Mouse (Mus musculus): ENCODE data around the gene Lama5. TPM values are rescaled to one million over a fixed set of nuclear protein-coding genes. Genes with fewer than 3 reads are reported as not detected.

Gene Lama5
- polyA plus RNA-seq, 1 experiment from 2014 or later = 4.3 TPM

- no peak overlapping the region for H3K4me2 ChIP-seq
- 73% methylated on average over 2 of the region's 2 CpGs for WGBS (ENCODE audit: insufficient replicate concordance)
- no peaks in the 10 kb centered on the region for H3K27me3 ChIP-seq (replicated peaks)
- peaks cover 8% of the 10 kb centered on the region for H3K4me1 ChIP-seq
- no peak for ATAC-seq
- H3K4me3 ChIP-seq = no peak overlapping the region
- no peak overlapping the region for H3K9ac ChIP-seq
- H3K36me3 ChIP-seq = peaks cover 15% of the 10 kb centered on the region
- no peak overlapping the region for H3K27ac ChIP-seq
- no peaks in the 10 kb centered on the region for H3K9me3 ChIP-seq (replicated peaks)
Measured at GRCm38 (mm10) chr2:180165855-180166254, 59.8 kb downstream of the Lama5 start.

GRCm38 (mm10) chr2:180158627-180159026 lies 67.0 kb downstream of the Lama5 start:
- 80% methylated on average over 3 of the region's 3 CpGs for WGBS (ENCODE audit: insufficient replicate concordance)
- ATAC-seq = no peak
- no peaks in the 10 kb centered on the region for H3K4me1 ChIP-seq
- H3K4me3 ChIP-seq = no peak overlapping the region
- H3K36me3 ChIP-seq = peaks cover 54% of the 10 kb centered on the region
- no peak overlapping the region for H3K27ac ChIP-seq
- no peaks in the 10 kb centered on the region for H3K9me3 ChIP-seq (replicated peaks)
- H3K9ac ChIP-seq = no peak overlapping the region
- no peaks in the 10 kb centered on the region for H3K27me3 ChIP-seq (replicated peaks)
- no peak overlapping the region for H3K4me2 ChIP-seq

- ATAC-seq = no peak
- Histone ChIP-seq H3K4me2 (no peak overlapping the region), H3K4me1 (no peaks in the 10 kb centered on the region), H3K27ac (no peak overlapping the region), H3K9me3 (replicated peaks) (no peaks in the 10 kb centered on the region), H3K36me3 (peaks cover 68% of the 10 kb centered on the region), H3K27me3 (replicated peaks) (no peaks in the 10 kb centered on the region), H3K9ac (no peak overlapping the region), H3K4me3 (no peak overlapping the region)
- 68% methylated on average over 3 of the region's 3 CpGs for WGBS (ENCODE audit: insufficient replicate concordance)
Measured at GRCm38 (mm10) chr2:180154796-180155195, 70.9 kb downstream of the Lama5 start.

GRCm38 (mm10) chr2:180148551-180148950 lies 77.1 kb downstream of the Lama5 start:
- WGBS (ENCODE audit: insufficient replicate concordance) = 67% methylated on average over 9 of the region's 9 CpGs
- Histone ChIP-seq H3K36me3 (peaks cover 80% of the 10 kb centered on the region), H3K27me3 (replicated peaks) (no peaks in the 10 kb centered on the region), H3K4me1 (no peaks in the 10 kb centered on the region), H3K9me3 (replicated peaks) (no peaks in the 10 kb centered on the region), H3K9ac (no peak overlapping the region), H3K27ac (no peak overlapping the region), H3K4me2 (no peak overlapping the region), H3K4me3 (no peak overlapping the region)
- ATAC-seq = no peak

GRCm38 (mm10) chr2:180147379-180147778 lies 78.3 kb downstream of the Lama5 start:
- WGBS (ENCODE audit: insufficient replicate concordance) = 83% methylated on average over 6 of the region's 6 CpGs
- H3K4me3 ChIP-seq = no peak overlapping the region
- peaks cover 74% of the 10 kb centered on the region for H3K36me3 ChIP-seq
- H3K27ac ChIP-seq = no peak overlapping the region
- H3K27me3 ChIP-seq (replicated peaks) = no peaks in the 10 kb centered on the region
- H3K9ac ChIP-seq = no peak overlapping the region
- H3K4me2 ChIP-seq = no peak overlapping the region
- no peaks in the 10 kb centered on the region for H3K4me1 ChIP-seq
- no peak for ATAC-seq
- no peaks in the 10 kb centered on the region for H3K9me3 ChIP-seq (replicated peaks)

- ATAC-seq = no peak
- Histone ChIP-seq H3K4me2 (no peak overlapping the region), H3K4me1 (no peaks in the 10 kb centered on the region), H3K9ac (no peak overlapping the region), H3K27me3 (replicated peaks) (no peaks in the 10 kb centered on the region), H3K36me3 (peaks cover 67% of the 10 kb centered on the region), H3K4me3 (no peak overlapping the region), H3K9me3 (replicated peaks) (no peaks in the 10 kb centered on the region), H3K27ac (no peak overlapping the region)
- 83% methylated on average over 2 of the region's 2 CpGs for WGBS (ENCODE audit: insufficient replicate concordance)
Measured at GRCm38 (mm10) chr2:180146091-180146490, 79.6 kb downstream of the Lama5 start.

- H3K4me2 ChIP-seq = no peak overlapping the region
- H3K4me3 ChIP-seq = no peak overlapping the region
- H3K9ac ChIP-seq = no peak overlapping the region
- H3K4me1 ChIP-seq = peaks cover 14% of the 10 kb centered on the region
- ATAC-seq = no peak
- H3K27ac ChIP-seq = no peak overlapping the region
- H3K27me3 ChIP-seq (replicated peaks) = no peaks in the 10 kb centered on the region
- peaks cover 14% of the 10 kb centered on the region; the same call in 1 of the 2 replicates for H3K36me3 ChIP-seq
- WGBS (ENCODE audit: insufficient replicate concordance) = 34% methylated on average over 5 of the region's 5 CpGs
- H3K9me3 ChIP-seq (replicated peaks) = no peaks in the 10 kb centered on the region
Measured at GRCm38 (mm10) chr2:180135414-180135813, 90.2 kb downstream of the Lama5 start.

GRCm38 (mm10) chr2:180133911-180134310 lies 91.7 kb downstream of the Lama5 start:
- H3K27ac ChIP-seq = no peak overlapping the region
- no peak overlapping the region for H3K4me3 ChIP-seq
- WGBS (ENCODE audit: insufficient replicate concordance) = 70% methylated on average over 3 of the region's 3 CpGs
- no peaks in the 10 kb centered on the region for H3K27me3 ChIP-seq (replicated peaks)
- no peaks in the 10 kb centered on the region for H3K9me3 ChIP-seq (replicated peaks)
- H3K4me2 ChIP-seq = no peak overlapping the region
- peaks cover 14% of the 10 kb centered on the region for H3K4me1 ChIP-seq
- H3K9ac ChIP-seq = no peak overlapping the region
- no peak for ATAC-seq
- peaks cover 9% of the 10 kb centered on the region; the same call in 1 of the 2 replicates for H3K36me3 ChIP-seq

GRCm38 (mm10) chr2:180133231-180133630 lies 92.4 kb downstream of the Lama5 start:
- no peak for ATAC-seq
- H3K36me3 ChIP-seq = 0 out of 2 replicates have a peak, but pooled peaks cover 3% of the 10 kb centered on the region
- peaks cover 14% of the 10 kb centered on the region for H3K4me1 ChIP-seq
- WGBS (ENCODE audit: insufficient replicate concordance) = 42% methylated on average over 4 of the region's 4 CpGs
- H3K9me3 ChIP-seq (replicated peaks) = no peaks in the 10 kb centered on the region
- no peaks in the 10 kb centered on the region for H3K27me3 ChIP-seq (replicated peaks)
- no peak overlapping the region for H3K4me2 ChIP-seq
- no peak overlapping the region for H3K4me3 ChIP-seq
- H3K27ac ChIP-seq = no peak overlapping the region
- no peak overlapping the region for H3K9ac ChIP-seq

- H3K9me3 ChIP-seq (replicated peaks) = no peaks in the 10 kb centered on the region
- 40% methylated on average over 1 of the region's 1 CpGs for WGBS (ENCODE audit: insufficient replicate concordance)
- H3K4me3 ChIP-seq = no peak overlapping the region
- H3K4me1 ChIP-seq = peaks cover 9% of the 10 kb centered on the region; the same call in 1 of the 2 replicates
- no peaks in the 10 kb centered on the region for H3K27me3 ChIP-seq (replicated peaks)
- H3K4me2 ChIP-seq = no peak overlapping the region
- H3K9ac ChIP-seq = no peak overlapping the region
- peaks cover 6% of the 10 kb centered on the region for H3K36me3 ChIP-seq
- no peak overlapping the region for H3K27ac ChIP-seq
- ATAC-seq = no peak
Measured at GRCm38 (mm10) chr2:180127675-180128074, 98.0 kb downstream of the Lama5 start.

Small RNA genes lying within 50 kb of the gene (microRNA-seq; reads per million reads assigned to microRNA genes)
- gene Mir3091 (3.9 reads per million, percentile 5 among the genes with 10 or more reads in this experiment), gene Mir7005 (not detected)

Other genes with a start within 250 kb of the Lama5 start
- 2.2 and 2.6 TPM in 2 replicates for gene Taf4, start 249.2 kb downstream of the Lama5 start, polyA plus RNA-seq (2016; fragmentation: Nextera tagmentation; extraction: Ambion mirVana)
- gene Lsm14b, start 200.9 kb downstream of the Lama5 start, polyA plus RNA-seq (2016; fragmentation: Nextera tagmentation; extraction: Ambion mirVana) = 2.4 and 2.7 TPM in 2 replicates
- 455 and 456 TPM in 2 replicates for gene Psma7, start 183.4 kb downstream of the Lama5 start, polyA plus RNA-seq (2016; fragmentation: Nextera tagmentation; extraction: Ambion mirVana)
- gene Ss18l1, start 183.3 kb downstream of the Lama5 start, polyA plus RNA-seq (2016; fragmentation: Nextera tagmentation; extraction: Ambion mirVana) = 1.3 and 1.6 TPM in 2 replicates
- gene Mtg2, start 155.3 kb downstream of the Lama5 start, polyA plus RNA-seq (2016; fragmentation: Nextera tagmentation; extraction: Ambion mirVana) = 17.6 and 18.0 TPM in 2 replicates
- gene Hrh3, start 121.4 kb downstream of the Lama5 start, polyA plus RNA-seq (2016; fragmentation: Nextera tagmentation; extraction: Ambion mirVana) = not detected in 2 replicates
- 13.5 and 15.5 TPM in 2 replicates for gene Osbpl2, start 106.6 kb downstream of the Lama5 start, polyA plus RNA-seq (2016; fragmentation: Nextera tagmentation; extraction: Ambion mirVana)
- 176 and 189 TPM in 2 replicates for gene Adrm1, start 54.4 kb downstream of the Lama5 start, polyA plus RNA-seq (2016; fragmentation: Nextera tagmentation; extraction: Ambion mirVana)
- 560 and 561 TPM in 2 replicates for gene Rps21, start 31.5 kb upstream of the Lama5 start, polyA plus RNA-seq (2016; fragmentation: Nextera tagmentation; extraction: Ambion mirVana)
- 9.6 and 10.4 TPM in 2 replicates for gene Cables2, start 47.6 kb upstream of the Lama5 start, polyA plus RNA-seq (2016; fragmentation: Nextera tagmentation; extraction: Ambion mirVana)
- not detected in 2 replicates for gene Rbbp8nl, start 64.0 kb upstream of the Lama5 start, polyA plus RNA-seq (2016; fragmentation: Nextera tagmentation; extraction: Ambion mirVana)
- 3.0 and 3.1 TPM in 2 replicates for gene Gata5, start 108.8 kb upstream of the Lama5 start, polyA plus RNA-seq (2016; fragmentation: Nextera tagmentation; extraction: Ambion mirVana)
- gene Slco4a1, start 230.4 kb upstream of the Lama5 start, polyA plus RNA-seq (2016; fragmentation: Nextera tagmentation; extraction: Ambion mirVana) = 1.0 and 1.4 TPM in 2 replicates

Data from liver, embryonic 12.5 days (tissue).